Mouse (Mus musculus): Measurements from ENCODE around the gene Zfp74.

The Zfp74 gene

GRCm38 (mm10) chr7:29944201-29944600 lies 9.7 kb downstream of the Zfp74 start:
- in situ Hi-C loops (cut with MseI, MboI) = no loop called here

DNA sequence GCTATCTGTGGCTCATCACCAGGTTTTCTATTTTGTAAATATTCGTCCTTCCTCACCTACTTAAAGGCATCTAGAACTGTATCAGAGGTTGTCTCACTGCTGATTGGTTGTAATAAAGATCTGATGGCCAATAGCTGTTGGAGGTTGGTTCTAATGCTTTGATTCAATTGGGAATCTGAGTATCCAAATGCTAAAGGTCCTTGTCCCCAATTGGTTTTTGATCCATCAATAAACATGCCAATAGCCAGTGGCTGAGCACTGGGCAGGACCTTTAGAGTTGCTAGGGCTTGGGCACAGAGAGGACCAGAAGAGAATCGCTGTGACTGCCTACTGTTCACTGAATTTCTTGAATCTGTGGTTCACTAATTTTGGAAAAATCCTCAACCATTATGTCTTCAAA lies 10.2 kb downstream of the Zfp74 start:
- in situ Hi-C loops (cut with MseI, MboI) = no loop called here

GRCm38 (mm10) chr7:29942740-29943139 lies 11.1 kb downstream of the Zfp74 start:
- in situ Hi-C loops (cut with MseI, MboI) = no loop called here

GRCm38 (mm10) chr7:29941027-29941426 lies 12.9 kb downstream of the Zfp74 start:
- in situ Hi-C loops (cut with MseI, MboI) = no loop called here

DNA sequence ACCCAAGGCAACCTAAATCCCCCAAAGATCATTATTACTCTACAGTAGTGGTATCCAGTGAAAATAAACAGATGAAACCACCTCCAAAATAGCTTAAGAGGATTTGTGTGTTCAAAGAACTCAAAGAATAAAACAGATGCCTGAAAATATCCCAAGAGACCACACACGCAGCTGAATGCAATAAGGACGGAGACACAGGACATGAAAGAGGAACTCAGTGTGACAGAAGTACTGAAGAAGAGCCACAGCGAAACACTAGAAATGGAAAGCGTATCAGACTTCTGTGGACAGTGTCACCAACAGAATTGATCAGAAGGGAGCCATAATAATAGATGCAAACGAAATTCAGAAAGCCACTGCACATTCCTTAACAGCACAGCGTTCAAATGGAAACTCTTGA lies 15.0 kb downstream of the Zfp74 start:
- in situ Hi-C loops (cut with MseI, MboI) = no loop called here

GRCm38 (mm10) chr7:29922780-29923179 lies 31.1 kb downstream of the Zfp74 start:
- in situ Hi-C loops (cut with MseI, MboI) = no loop called here

DNA sequence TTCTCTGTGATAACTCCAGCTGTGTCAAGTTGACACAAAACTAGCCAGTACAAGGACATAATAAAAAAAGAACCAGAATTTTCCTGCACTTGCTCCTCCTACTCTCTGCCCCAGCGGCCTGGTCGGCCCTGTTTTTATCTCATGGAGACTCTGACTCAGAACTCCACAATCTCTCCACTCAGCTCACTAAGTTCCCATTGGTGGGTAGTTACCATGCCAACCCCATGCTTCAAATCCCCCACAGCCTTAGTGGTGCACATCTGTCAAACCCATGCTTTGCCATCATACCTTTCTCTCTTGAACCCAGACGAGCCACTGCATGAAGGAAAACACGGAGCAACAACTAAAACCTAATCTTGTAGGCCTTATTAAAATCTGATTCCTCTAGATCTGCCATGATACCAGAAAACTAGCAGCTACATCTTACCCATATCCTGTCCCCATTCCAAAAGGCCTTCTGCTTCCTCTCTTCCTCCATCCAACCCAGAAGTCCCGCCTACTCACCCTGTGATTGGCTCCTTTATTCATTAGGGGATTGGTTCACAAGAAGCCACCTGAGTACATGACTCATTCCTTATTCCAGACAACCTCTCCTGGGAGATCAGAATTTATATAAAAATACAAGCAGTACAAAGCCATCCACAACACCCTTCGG lies 32.3 kb downstream of the Zfp74 start:
- in situ Hi-C loops (cut with MseI, MboI) = no loop called here

DNA sequence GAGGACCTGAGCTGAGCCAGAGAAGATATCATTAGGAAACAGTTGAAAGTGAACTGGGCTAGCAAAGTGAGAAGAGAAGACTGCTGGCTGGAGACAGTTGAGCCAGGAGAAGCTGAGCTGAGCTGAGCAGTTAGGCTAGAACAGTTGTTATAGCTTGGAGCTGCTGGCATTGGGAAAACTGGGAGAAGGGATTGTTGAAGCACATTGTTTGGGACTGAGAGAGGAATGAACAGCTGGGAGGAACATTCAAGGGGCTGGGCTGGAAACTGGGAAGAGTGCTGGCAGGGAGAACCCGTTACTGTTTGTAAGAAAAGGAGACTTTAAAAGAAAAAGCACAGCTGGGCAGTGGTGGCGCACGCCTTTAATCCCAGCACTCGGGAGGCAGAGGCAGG lies 35.8 kb downstream of the Zfp74 start:
- in situ Hi-C loops (cut with MseI, MboI) = no loop called here

DNA sequence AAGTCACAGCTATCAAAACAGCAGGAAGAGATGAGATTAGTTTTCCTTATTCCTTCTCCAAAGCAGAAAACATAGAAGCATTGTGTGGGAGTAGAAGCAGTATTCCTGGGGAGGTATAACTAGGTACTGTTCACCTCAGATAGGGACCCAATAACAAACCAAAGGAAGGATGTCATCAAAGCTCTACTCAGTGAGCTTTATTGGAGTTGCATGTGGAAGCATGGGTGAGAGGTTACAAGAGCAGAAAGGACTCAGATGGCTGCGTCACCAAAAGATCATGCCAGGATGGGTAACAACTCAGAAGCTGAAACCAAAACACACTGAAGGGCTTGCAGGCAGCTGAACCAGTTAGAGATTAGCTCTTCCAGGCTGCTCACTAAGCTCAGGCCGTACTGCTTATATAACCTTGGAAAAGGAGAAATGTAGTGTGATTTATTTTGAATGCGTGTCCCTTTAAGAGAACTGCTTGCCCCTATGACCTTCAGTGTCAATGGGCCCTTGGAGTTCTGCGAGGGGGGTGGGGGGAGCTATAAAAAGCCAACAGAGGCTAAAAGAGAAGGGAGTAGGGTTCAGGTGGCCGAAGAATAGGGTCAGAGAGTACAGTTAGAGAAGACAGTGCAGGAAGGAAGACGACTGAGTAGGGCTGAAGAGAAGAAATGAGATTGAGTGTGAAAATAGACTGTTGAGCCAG lies 36.4 kb downstream of the Zfp74 start:
- in situ Hi-C loops (cut with MseI, MboI) = no loop called here

- in situ Hi-C loops (cut with MseI, MboI) = no loop called here
These were observed 41.7 kb downstream of the Zfp74 start for GRCm38 (mm10) chr7:29912172-29912571.

DNA sequence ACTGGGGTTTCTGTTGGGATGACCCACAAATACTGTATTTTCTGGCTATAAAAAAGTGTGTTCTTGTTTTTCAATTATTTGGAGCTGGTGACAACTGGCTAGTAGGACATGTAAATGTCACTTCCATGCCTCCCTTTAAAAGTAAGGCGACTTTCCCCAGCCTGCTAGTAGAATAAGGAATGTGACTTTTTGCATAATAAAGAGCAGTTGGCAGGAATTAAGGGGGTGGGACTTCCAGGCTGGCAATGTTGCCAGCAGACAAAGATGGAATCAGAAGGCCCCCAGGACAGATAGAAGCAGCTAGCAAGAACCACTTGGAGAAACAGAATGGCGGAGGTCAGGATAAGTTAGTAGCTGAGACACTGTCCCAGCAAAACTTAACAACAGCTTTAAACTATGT lies 43.6 kb downstream of the Zfp74 start:
- in situ Hi-C loops (cut with MseI, MboI) = no loop called here

DNA sequence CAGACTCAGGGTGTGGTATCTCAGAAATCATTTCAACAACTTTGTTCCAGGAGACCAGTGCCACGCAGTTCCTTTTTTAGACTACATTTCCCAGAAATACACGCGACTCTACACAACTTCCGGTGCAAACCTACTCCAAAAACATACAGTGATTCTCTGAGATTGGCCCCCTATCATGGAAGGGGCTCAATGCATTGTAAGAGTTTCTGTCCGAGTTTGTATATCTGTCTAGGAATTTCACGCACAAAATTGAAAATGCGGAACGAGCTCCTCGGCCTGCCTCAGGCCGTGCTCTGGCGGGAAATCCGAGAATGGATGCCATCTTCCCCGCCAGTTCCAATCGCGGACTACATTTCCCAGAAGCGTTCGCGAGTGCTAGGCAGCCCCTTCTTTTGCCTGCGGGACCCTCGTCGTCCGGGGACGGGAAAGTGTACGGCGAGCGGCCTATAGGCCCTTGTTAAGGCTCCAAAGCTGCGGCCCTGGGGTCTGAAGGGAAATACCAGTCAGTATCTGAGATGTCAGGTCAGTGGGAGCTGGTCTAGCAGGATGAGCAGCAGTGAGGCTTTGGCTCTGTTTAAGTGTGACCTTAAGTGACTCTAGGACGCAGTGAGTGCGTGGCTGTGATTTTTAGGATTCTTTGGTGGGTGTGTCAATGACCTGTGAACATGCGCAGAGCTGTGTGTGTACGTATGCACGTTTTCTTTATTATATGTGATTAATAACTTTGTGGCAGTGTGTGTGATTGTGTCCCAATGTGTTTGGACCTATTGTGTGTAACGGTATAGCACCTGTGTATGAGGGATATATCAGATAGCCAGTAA lies 45.5 kb downstream of the Zfp74 start, which contains the start of gene Zfp383:
TSS of gene Zfp383 (plus strand) at position 94 of the 821 bp plus-strand sequence.
- in situ Hi-C loops (cut with MseI, MboI) = no loop called here

DNA sequence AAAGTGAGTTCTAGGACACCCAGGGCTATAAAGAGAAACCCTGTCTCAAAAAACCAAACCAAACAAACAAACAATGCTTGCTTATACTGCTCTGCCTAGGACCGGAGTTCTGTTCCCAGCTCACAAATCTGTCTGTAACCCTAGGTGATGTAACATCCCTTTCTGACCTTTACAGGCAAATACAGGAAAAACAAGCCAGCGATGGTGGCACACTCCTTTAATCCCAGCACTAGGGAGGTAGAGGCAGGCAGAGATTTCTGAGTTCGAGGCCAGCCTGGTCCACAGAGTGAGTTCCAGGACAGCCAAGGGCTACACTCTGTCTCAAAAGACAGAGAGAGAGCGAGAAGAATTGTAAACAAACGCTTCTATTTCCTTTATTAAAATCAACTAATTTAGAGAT lies 46.7 kb downstream of the Zfp74 start:
- in situ Hi-C loops (cut with MseI, MboI) = no loop called here

GRCm38 (mm10) chr7:29906682-29907058 lies 47.2 kb downstream of the Zfp74 start:
- in situ Hi-C loops (cut with MseI, MboI) = no loop called here

DNA sequence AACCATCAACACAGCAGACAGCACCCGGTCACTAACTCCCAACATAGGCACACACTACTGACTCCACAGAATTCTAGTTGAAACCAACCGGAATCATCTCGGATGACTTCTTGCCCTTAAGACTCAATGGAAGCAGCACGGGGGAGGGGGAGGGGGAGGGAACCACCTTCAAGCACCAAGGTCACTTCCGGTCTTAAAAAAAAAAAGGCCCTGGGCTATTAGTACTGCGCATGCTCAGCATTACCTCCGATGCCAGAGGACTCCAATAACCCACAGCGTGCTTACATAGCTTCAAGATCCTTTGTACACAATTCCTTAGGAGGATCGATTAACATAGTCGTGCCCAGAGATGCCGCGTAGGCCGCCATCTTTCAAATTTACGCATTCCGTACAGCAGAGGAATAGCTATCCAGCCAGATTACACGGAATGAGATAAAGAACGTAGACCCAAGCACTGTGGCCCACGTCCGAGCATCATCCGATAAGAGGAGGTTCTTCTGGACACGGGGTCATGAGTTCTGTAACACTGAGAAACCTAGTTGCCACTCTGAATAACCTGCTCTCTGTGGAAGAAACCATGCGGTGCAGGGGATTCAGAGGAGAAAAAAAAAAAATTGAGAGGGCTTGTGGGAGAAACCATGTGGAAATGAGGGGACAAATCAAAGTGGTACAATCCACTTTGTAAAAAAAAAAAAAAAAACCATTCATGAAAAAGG lies 47.8 kb downstream of the Zfp74 start, which contains the start of gene Zfp27:
TSS of gene Zfp27 (minus strand) at position 607 of the 716 bp plus-strand sequence.
- in situ Hi-C loops (cut with MseI, MboI) = no loop called here

DNA sequence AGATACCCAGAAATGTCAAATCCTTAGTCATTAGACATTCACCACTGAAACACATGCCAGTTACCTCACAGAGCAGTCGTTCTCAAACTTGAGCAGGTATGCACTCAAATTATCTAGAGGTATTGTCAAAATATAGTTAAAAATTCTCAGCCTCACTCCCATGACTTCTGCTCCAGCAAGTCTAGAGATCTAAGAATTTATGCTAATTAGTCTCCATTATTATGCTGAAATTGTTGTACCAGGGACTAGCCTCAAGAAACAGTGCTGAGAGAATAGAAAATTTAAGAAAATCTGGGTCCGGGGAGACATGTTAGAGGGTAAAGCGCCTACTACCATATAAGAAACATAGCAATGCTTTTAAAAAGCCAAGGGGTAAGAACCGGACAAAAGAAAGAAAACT lies 49.8 kb downstream of the Zfp74 start:
- in situ Hi-C loops (cut with MseI, MboI) = no loop called here

GRCm38 (mm10) chr7:29898351-29898750 lies 55.5 kb downstream of the Zfp74 start:
- in situ Hi-C loops (cut with MseI, MboI) = no loop called here

DNA sequence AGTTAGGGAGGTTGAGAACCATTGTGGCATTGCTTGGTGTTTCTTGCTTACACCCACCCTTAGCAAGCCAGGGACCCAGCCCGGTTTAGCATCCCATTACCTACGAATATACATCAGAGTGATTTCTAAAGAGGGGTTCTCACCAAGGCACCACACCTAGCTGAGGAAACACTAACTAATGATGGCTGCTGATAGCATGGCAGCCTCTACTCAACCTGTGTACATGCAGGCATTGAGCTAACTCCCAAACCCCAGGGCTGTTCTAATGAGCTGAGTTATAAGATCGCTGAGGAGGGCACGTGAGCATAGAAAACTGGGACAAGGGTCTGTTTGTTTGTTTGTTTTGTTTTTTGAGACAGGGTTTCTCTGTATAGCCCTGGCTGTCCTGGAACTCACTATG lies 61.1 kb downstream of the Zfp74 start:
- in situ Hi-C loops (cut with MseI, MboI) = no loop called here

DNA sequence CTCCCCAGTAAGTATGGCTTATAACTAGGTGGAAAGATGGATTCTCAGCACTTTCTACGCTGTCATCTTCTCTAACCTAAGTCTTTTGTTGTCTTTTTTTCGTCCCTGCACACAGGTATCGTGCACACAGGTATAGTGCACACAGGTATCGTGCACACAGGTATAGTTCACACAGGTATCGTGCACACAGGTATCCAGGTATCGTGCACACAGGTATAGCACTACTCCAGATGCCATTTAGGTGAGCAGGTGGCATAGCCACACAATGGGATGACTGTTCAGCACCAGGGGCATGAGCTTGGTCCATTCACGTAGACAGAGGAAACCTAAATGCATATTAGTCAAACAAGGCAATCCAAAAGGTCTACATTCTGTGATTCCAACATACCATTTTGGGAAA lies 63.4 kb downstream of the Zfp74 start:
- in situ Hi-C loops (cut with MseI, MboI) = no loop called here

DNA sequence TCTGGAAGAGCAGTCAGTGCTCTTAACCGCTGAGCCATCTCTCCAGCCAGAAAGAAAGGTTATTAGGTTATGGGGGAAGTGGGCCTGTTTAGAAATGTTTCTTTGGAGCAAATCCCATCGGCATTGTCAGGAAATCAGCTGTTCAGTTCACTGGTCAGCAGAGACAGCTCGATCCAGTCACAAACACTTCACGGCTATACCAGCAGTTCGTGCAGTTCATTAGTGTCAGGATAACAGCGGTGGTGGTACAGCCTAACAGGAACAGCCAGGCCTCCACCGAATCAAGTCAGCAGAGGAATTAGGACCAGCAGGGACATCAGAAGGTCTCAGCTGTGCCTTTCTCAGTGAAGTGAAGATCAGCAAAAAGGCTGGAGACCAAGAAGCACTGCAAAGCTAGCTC lies 73.0 kb downstream of the Zfp74 start:
- in situ Hi-C loops (cut with MseI, MboI) = no loop called here

Data from mouse trophoblast stem cell (cell line).